Mouse (Mus musculus) heart, adult 2 months (tissue): ENCODE data around the gene Trim62. TPM values are rescaled to one million over a fixed set of nuclear protein-coding genes. Genes with fewer than 3 reads are reported as not detected.

Experiments used
- DNase-seq, 2 experiments: peaks; one replicate each; pipeline ENCODE4 v3.0.0; 2021
- H3K27ac ChIP-seq: fragments of 200-600 bp; 2 replicates; pipeline ENCODE4 v1.8.1; 2022
- H3K27me3 ChIP-seq: fragments of 200-500 bp; 2 replicates; pipeline ENCODE4 v1.6.1; 2012; ENCODE audit warnings: mild to moderate bottlenecking, low read length, inconsistent platforms, mixed read lengths; ENCODE audit not compliant: control insufficient read depth, insufficient read depth
- H3K36me3 ChIP-seq: fragments of 200-500 bp; 2 replicates; pipeline ENCODE4 v1.6.1; 2012; ENCODE audit warnings: low read length, inconsistent platforms; ENCODE audit not compliant: control insufficient read depth, insufficient read depth
- H3K4me1 ChIP-seq: fragments of 200-500 bp; 2 replicates; pipeline ENCODE4 v1.6.1; 2011; ENCODE audit warnings: low read length; ENCODE audit not compliant: control insufficient read depth, insufficient read depth
- H3K4me3 ChIP-seq: fragments of 200-600 bp; 2 replicates; pipeline ENCODE4 v1.8.1; 2022
- H3K79me2 ChIP-seq: fragments of 200-500 bp; replicated peaks from 2 replicates; pipeline ENCODE4 v1.6.1; 2012; ENCODE audit warnings: mild to moderate bottlenecking, inconsistent platforms, low read length, moderate library complexity, mixed read lengths; ENCODE audit not compliant: control insufficient read depth, insufficient read depth
- H3K9ac ChIP-seq: fragments of 200-500 bp; 2 replicates; pipeline ENCODE4 v1.6.1; 2012; ENCODE audit warnings: low read depth, mild to moderate bottlenecking, control low read depth, inconsistent platforms, low read length, mixed read lengths
- CTCF ChIP-seq: fragments of 200-600 bp; IDR thresholded peaks from 2 replicates; pipeline ENCODE4 v1.8.1; 2022; ENCODE audit warnings: antibody characterized with exemption, mild to moderate bottlenecking, moderate library complexity
- EP300 ChIP-seq: fragments of 200-500 bp; IDR thresholded peaks from 2 replicates; pipeline ENCODE4 v1.6.1; 2011; ENCODE audit warnings: low read depth, low read length, control low read depth; ENCODE audit not compliant: insufficient read depth
- POLR2A ChIP-seq: fragments of 200-500 bp; IDR thresholded peaks from 2 replicates; pipeline ENCODE4 v1.6.1; 2011; ENCODE audit warnings: mild to moderate bottlenecking, low read depth, low read length, control low read depth; ENCODE audit not compliant: insufficient read depth
- WGBS: fragments of 180-500 bp; shearing (Covaris S2); methylation state at CpG from one replicate; pipeline ENCODE4 v1.1.7; 2018; 5-methylcytosine and 5-hydroxymethylcytosine counted together
- intact Hi-C: fragments of 180-260 bp; cut with DNase I; formaldehyde crosslinking; loops from one replicate; pipeline ENCODE4 v1.15.1; 2025
- long read RNA-seq: library from polyadenylated mRNA; stranded (forward); transcript quantifications from one replicate; pipeline ENCODE4 v2.0.0, GENCODE M21; 2021
- polyA plus RNA-seq: library from polyadenylated mRNA; depleted of rRNA; stranded (reverse); fragments of >200 nt; gene quantifications from 2 replicates; pipeline ENCODE4 v1.2.3, GENCODE M21; 2012; rRNA removed
- total RNA-seq, 2 experiments: library from RNA; stranded (reverse); gene quantifications; 2 replicates each; pipeline ENCODE4 v1.2.3; 2021

Gene Trim62
- total RNA-seq (1 to 10 TPM; 1.2 to 1.5 TPM), polyA plus RNA-seq (1.2 and 1.3 TPM in 2 replicates)
- long read RNA-seq, partial matches to known transcripts = 0 of 2 reads
- long read RNA-seq, other reads (novel, unspliced or antisense) = 0 of 2 reads

GRCm38 (mm10) chr4:128883379-128883781 is at the start of gene Trim62:
Trim62 (plus strand) TSS chr4:128883580.
- H3K27me3 ChIP-seq = peaks cover 3% of the 10 kb centered on the region

DNA sequence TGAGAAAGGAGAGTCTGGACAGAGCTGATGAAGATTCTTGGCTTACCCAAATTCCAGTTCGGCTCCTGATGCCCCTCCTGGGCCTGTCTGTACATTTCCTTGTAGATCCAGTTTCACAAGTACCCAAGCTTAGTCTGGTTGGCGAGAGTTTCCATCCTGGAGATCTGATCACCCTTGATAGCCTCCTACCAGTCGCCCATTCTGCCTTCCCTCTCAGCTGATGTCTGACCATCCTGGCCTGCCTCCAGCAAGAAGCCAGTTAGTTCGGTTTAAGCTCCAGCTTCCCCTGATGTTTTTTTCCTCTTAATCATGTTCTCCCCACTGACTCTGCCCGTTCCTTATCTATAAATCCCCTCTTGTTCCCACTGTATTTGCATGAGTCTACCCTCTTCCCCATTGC is 45.2 kb upstream of the Trim62 start:
- Histone ChIP-seq H3K36me3 (no peaks in the 10 kb centered on the region), H3K9ac (no peak overlapping the region), H3K4me3 (no peak overlapping the region), H3K27me3 (no peaks in the 10 kb centered on the region), H3K79me2 (no peaks in the 10 kb centered on the region), H3K27ac (no peak overlapping the region), H3K4me1 (peaks cover 8% of the 10 kb centered on the region)
- no peak for TF ChIP-seq POLR2A
- TF ChIP-seq CTCF = no peak
- no peak for TF ChIP-seq EP300
- DNase-seq = no peak
- intact Hi-C loops = no loop called here
- 57% methylated on average over 5 of the region's 5 CpGs for WGBS

More at GRCm38 (mm10) chr4:128883379-128883781, at the start of gene Trim62:
- intact Hi-C loops = no loop called here
- 1% methylated on average over 36 of the region's 37 CpGs for WGBS
- peaks cover 2% of the 10 kb centered on the region; the same call in 1 of the 2 replicates for H3K4me1 ChIP-seq
- no peaks in the 10 kb centered on the region for H3K36me3 ChIP-seq
- TF ChIP-seq EP300 = no peak
- TF ChIP-seq CTCF = peak; percentile 18
- TF ChIP-seq POLR2A = peak; percentile 53; the same call in 1 of the 2 replicates
- peak within 1 kb of the TSS; percentile 82 for H3K9ac ChIP-seq
- DNase-seq = peak; percentile 87 to 89
- H3K4me3 ChIP-seq = peak within 1 kb of the TSS; percentile 65
- H3K79me2 ChIP-seq = 0 out of 2 replicates have a peak, but pooled peaks cover under 1% of the 10 kb centered on the region
- H3K27ac ChIP-seq = peak within 1 kb of the TSS; percentile 52

DNA sequence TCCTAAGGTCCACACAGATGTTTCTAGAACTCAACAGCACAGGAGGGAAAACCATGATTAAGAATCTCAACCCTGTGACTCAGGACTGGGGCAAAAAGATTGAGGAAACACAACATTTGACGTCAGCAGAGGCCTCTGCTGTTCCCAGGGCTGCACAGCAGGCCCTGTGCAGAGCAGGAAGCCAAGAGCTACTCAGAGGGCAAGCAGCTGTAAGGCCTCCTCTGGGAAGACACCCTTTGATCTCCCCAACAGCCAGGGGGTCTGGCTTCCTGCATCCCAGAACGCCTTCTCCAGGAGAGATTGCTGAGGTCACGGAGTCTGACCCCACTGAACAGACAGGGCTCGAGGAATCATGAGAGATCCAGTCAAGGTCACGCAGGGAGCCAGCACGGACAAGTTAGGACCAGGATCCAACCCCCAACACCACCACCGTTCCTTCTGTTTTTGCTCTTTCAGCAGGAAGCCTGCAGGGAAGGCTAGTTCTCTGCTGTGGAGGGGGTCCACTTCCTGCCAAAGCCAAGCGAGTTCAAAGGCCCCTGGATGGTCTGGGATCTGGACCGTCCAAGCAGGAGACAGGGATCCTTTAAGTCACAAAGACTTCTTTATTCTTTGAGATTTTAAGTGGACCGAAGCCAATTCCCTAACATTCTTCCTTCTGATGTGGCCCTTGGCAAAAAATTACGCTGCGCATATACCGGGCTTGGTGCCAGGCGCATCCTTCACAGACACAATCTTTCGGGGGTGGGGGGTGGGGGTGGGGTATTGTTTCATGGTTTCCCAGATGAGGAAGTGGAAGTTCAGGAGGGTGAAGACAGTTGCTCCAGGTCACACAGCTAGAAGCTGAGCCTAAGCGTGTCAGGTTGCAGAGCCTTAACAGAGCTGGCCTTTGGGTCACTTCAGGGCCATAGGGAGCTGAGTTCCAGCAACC is 43.3 kb upstream of the Trim62 start:
- H3K27me3 ChIP-seq = no peaks in the 10 kb centered on the region
- H3K36me3 ChIP-seq = no peaks in the 10 kb centered on the region
- H3K27ac ChIP-seq = no peak overlapping the region; the same call in 1 of the 2 replicates
- no peak overlapping the region for H3K9ac ChIP-seq
- no peaks in the 10 kb centered on the region for H3K79me2 ChIP-seq
- intact Hi-C loops = no loop called here
- no peak for TF ChIP-seq CTCF
- TF ChIP-seq POLR2A = no peak
- no peak for TF ChIP-seq EP300
- WGBS = 27% methylated on average over 16 of the region's 16 CpGs
- no peak overlapping the region for H3K4me3 ChIP-seq
- DNase-seq = peak; percentile 54 to 55
- peaks cover 8% of the 10 kb centered on the region for H3K4me1 ChIP-seq

DNA sequence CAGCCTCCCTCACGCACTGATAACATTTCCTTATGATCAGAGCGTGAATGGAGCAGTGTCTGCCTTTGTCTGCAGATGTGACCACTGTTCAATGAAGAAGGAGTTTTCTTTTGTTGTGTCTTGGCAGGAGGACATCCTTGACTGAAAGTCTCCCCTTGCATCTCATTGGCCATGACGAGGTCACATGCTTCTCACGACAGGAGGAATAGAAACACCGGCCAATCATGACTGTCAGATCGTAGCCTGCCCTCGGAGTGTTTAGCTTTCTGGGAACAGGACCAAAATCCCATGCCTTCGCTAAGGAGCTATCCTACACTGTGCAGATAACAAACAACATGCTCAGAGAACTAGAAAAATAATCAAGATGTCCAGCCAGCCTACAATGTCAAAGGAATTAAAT is 42.1 kb upstream of the Trim62 start:
- Histone ChIP-seq H3K4me3 (no peak overlapping the region), H3K4me1 (peaks cover 8% of the 10 kb centered on the region), H3K27me3 (no peaks in the 10 kb centered on the region), H3K79me2 (no peaks in the 10 kb centered on the region), H3K27ac (no peak overlapping the region), H3K9ac (no peak overlapping the region), H3K36me3 (no peaks in the 10 kb centered on the region)
- DNase-seq = peak in 1 of 2 experiments; percentile 8
- TF ChIP-seq POLR2A = no peak
- no peak for TF ChIP-seq EP300
- TF ChIP-seq CTCF = no peak
- 24% methylated on average over 8 of the region's 8 CpGs for WGBS
- intact Hi-C loops = no loop called here

DNA sequence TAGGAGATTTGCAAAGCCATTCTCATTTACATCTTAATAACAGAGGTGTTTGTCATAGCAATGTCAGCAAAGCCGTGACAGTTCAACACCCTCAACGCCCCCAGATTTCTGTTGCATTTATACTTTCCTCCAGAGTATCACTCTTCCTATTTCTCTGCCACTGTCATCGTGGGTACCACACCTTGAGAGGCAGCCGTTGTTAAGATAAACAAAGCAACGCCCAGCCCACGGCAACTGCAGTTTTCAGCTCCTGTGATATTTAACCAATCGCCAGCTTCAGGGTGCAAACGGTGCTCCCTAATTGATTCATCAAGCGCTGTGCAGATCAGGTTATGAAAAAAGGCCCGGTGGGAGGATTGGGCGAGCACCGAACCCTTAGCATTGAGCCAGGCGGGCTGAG is 38.8 kb upstream of the Trim62 start:
- no peak overlapping the region for H3K4me3 ChIP-seq
- no peak overlapping the region for H3K27ac ChIP-seq
- WGBS = 52% methylated on average over 13 of the region's 13 CpGs
- intact Hi-C loops = no loop called here
- no peaks in the 10 kb centered on the region for H3K27me3 ChIP-seq
- TF ChIP-seq EP300 (no peak), CTCF (no peak), POLR2A (no peak)
- H3K4me1 ChIP-seq = peaks cover 8% of the 10 kb centered on the region
- H3K9ac ChIP-seq = no peak overlapping the region
- DNase-seq = no peak
- H3K79me2 ChIP-seq = no peaks in the 10 kb centered on the region
- no peaks in the 10 kb centered on the region for H3K36me3 ChIP-seq
